Mouse (Mus musculus) urinary bladder, postnatal 10 days (tissue): Measurements from ENCODE around the gene 1500015O10Rik.

ENCODE experiments used
- DNase-seq: peaks from one replicate; pipeline ENCODE4 v3.0.0; 2022; ENCODE audit warnings: low spot score

Gene 1500015O10Rik

DNA sequence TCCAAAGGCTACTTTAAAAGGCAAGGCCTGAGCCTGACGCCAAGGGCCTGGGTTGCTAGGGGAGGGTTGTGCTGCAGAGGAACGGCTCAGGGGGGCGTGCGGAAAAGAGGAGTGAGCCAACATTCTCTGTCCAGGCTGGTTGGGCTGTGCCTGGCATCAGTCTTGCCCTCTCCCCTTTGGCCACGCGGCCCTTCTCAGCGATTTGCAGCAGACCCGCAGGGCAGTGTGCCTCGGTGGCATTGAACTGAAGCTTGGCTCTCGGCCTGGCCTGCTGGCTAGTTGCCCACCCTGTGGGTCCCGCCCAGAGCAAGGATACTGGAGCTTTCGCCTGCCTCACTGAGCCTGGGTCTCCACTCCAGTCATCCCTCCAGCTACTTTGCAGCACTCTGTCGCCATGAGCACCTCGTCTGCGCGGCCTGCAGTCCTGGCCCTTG is at the start of gene 1500015O10Rik:
1500015O10Rik (plus strand) TSS at position 112 of the 434 bp plus-strand sequence.
- peak; percentile 20 for DNase-seq

- DNase-seq = no peak
Measured at GRCm38 (mm10) chr1:43689983-43690382, 40.4 kb upstream of the 1500015O10Rik start.

DNA sequence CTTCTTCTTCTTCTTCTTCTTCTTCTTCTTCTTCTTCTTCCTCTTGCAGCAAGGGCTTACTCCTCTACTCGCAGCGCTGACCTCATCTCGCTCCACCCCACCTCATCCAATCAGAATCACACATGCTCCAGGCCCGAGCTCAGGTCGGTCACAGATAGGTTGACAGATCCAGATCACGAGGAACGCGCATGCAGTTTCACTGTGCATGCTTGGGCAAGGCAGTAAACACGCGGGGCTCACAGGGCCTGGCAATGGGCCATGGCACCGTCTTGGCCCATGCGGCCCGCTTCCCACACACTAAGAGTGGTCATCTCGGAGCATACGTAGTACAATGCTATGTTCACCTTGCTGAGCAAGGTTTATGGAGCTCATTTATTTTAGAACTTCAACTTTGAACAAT is 39.9 kb upstream of the 1500015O10Rik start:
- DNase-seq = no peak

GRCm38 (mm10) chr1:43694076-43694475 is 36.3 kb upstream of the 1500015O10Rik start:
- no peak for DNase-seq

GRCm38 (mm10) chr1:43694851-43695545 is 35.4 kb upstream of the 1500015O10Rik start:
- peak; percentile 43 for DNase-seq

DNA sequence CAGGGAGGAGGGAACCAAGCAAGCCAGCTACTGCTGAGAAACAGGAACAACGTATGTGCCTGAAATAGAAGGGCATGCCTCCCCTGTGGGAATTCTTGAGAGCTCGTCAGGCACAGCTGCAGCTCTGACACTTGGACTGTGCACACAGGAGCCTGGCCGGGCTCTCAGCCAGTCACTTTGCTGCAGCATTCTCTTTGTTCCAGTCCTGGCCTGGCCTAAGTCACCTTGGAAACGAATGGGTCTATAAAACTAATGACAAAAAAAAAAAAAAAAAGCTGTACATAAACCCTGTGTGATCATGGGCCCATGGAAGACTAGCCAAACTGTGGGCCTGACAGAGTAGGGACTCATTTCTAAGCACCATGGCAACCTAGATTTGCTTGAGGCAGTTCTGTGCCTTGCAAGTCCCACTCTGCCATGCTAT is 31.8 kb upstream of the 1500015O10Rik start:
- no peak for DNase-seq

GRCm38 (mm10) chr1:43714841-43715240 is 15.6 kb upstream of the 1500015O10Rik start:
- no peak for DNase-seq

DNA sequence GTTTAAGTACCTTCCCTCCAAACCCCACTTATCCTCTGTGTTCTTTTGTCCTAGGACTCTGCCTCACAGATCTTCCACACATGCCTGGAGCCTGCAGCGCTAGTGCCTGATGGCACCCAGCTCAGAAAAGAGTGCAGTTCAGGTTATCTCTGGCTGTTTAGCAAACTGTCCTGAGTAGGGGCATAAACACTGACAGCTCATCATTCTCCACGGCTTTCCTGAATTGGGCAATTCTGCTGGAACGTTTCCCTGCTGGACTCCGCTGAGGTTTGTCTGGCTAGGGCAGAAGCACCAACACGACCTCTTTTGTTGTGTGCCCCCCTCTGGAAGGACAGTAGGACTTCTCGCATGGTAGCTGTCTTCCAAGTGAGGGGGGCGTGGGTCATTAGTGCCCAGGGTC is 12.4 kb upstream of the 1500015O10Rik start:
- DNase-seq = no peak

DNA sequence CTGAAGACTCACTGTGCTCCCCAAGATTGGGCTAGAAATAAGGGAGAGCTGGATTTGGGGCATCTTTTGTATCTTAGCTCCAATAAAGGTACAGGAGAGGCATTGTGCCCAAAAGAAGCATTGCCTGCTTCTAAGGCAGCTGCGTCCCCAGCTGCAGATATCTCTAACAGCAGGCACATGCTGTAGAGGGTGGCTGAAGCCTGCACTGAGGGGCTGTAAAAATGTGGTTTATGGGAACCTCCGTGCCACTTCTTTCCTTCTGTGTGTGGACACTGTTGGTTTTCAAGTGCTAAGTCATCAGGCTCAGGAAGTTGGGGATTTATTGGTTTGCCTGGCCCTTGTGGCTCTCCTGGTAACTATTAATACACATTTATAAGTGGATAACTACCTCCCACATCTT is 11.6 kb upstream of the 1500015O10Rik start:
- DNase-seq = no peak

DNA sequence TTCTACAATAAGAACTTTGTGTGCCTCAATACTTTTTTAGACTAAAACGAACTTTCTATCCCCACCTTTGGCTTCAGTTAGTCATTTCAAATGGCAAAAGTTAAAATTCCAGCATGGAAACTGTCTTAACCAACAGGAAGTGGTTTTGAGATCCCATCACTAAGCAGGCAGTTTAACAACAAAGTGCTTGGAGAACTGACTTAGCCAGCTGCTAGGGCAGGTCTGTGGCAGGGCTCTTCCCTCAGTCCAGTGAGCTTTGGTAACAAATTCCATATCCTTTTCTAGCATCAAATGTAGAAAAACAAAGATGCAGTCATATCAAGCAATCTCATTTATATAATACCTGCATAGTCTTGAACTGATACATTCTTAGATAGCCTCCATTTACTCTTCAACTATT is 7.9 kb upstream of the 1500015O10Rik start:
- DNase-seq = no peak

DNA sequence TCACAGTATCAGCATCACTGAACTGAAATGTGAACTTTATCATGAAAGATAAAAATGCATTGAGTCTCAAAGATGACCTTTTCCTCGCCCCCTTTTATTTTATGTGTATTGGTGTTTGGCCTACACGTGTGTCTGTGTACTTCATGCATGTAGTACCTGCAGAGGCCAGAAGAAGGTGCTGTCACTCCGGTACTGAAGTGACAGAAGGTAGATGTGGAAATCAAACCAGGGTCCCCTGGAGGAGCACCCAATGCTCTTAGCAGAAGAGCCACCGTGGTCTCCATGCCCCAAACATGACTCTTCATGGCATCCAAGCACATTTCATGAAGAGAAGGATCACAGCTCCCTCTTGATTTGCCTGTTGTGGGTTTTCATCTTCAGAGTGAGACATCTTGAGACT is 1.7 kb downstream of the 1500015O10Rik start:
- no peak for DNase-seq

GRCm38 (mm10) chr1:43732657-43733056 is 2.3 kb downstream of the 1500015O10Rik start:
- no peak for DNase-seq

DNA sequence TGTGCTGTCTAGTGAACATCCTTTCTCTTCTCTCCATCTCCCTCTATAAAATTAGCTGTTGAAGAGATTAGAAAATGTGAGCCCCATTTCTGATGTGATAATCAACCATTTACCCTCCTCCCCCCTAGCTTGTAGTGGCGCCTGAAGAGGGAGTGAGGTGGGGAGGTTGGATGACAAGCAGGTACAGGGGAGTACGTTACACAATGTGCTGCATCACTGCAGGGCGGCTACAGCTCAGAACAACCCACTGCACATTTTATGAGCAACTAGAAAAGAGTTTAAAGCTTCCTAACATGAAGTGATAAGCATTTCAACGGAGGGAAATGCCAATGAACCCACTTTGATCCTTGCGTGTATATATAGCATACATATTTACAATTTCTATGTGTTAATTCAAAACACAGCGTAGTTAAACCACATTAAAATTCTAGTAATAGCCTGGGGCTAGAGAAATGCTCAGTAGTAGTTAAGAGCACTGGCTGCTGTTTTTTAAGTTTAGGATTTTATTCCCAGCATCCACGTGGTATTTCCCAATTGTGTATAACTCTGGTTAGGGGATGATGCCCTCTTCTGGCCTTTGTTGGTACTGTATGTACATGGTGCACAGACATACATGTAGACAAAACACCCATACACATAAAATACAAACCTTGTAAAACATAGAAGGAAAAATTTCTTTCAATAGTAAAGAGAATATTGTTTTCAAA is 7.6 kb downstream of the 1500015O10Rik start:
- no peak for DNase-seq

GRCm38 (mm10) chr1:43738519-43738894 is 8.1 kb downstream of the 1500015O10Rik start:
- DNase-seq = no peak

GRCm38 (mm10) chr1:43754448-43755312 is 24.3 kb downstream of the 1500015O10Rik start:
- no peak for DNase-seq

DNA sequence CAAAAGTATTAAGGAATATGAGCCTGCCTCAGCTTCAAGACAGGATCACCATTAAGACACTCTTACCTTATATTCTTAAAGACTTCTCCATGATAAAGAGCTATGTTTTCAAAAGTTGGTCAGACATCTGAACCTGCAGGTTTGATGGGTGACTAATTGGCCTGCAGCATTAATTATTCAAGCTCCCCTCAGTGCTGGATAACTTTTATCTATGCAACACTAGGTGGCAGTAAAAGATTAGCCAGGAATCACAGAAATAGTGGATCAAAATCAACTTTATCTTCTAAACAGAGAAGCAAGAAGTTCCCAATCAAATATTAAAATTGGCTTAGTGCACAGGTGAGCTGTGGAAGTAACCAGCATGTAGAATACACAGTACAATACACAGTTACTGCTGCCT is 29.7 kb downstream of the 1500015O10Rik start:
- no peak for DNase-seq

DNA sequence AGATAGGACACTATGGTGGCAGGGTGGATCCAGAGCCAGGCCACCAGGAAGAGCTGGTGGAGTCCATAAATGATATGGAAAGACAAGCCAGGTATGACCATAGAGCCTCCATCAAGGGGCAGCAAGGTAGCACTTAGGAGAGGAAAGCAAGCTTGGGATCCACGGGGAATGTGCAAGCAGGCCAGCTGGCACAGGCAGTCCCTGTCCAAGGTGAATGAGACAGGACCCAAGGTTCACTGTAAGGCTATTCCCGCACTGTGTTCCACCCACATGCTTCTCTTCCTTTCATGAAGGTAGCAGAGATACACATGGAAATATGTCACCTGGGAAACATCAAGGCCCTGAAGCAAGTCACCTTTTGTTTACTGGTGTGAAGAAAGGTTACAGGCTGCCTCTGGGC is 34.1 kb downstream of the 1500015O10Rik start:
- no peak for DNase-seq

- DNase-seq = no peak
Measured at GRCm38 (mm10) chr1:43766328-43766727, 35.9 kb downstream of the 1500015O10Rik start.

DNA sequence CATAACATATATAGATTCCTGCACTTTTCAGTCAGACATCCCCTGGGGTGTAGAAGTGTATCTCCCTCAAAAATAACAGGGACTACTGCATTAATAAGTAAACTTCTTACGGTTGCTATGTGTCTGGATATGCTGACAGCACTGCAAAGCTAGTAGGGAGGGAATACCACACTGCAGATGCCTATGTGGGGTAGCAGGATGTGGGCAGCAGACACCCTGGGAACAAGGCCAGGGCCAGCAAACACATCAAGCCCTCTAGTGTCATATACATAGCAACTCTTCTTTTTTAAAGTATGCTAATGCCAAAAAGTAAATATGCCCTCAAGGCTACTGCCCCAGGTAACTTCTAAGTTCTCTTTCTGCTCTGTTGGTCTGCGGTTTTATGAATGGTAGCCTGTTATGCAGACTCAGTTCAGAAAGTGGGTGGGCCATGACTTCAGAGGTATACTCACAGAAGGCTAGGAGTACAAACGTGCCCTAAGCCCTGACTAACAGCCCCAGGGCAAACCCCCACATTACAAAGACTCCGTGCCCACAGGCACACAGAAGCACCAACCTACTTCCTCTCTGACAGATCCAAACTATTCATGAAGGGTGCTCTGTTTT is 38.1 kb downstream of the 1500015O10Rik start:
- no peak for DNase-seq

DNA sequence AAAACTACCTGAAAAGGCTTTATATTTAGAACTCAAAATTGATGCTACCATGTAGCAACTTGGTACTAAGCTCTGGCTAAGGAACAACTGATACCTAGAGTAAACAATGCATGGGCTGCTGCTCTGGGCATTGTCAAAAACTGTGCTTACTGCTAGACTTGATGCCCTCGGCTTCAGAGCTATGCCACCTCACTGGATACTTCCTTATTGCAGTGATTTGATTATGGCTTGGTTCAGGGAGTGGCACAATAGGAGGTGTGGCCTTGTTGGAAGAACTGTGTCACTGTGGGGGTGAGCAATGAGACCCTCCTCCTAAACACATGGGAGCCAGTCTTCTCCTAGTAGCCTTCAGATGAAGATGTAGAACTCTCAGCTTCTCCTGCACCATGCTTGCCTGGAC is 38.9 kb downstream of the 1500015O10Rik start:
- DNase-seq = no peak

GRCm38 (mm10) chr1:43770032-43770431 is 39.6 kb downstream of the 1500015O10Rik start:
- DNase-seq = no peak

DNA sequence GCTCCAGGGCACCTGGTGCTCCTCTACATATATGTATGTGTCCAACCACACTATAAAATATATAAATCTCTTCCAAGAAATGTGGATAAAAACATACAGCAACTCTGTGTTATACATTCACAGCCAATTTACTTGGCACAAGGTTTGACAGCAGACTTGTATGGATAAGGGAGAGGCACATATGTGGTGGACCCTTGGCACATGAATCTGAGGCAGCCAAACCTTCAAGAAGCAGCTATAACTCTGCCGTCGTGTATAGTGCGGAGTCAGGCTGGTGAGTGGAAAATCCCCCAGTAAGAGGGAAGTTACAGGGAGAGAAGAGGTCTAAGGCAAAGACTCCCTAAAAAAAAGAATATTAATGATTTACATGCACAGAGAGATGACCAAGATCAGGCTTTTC is 42.3 kb downstream of the 1500015O10Rik start:
- DNase-seq = no peak
